Mouse (Mus musculus) hindbrain, embryonic 15.5 days (tissue): ENCODE measurements around the gene Gm14326. TPM values are rescaled to one million over a fixed set of nuclear protein-coding genes. Genes with fewer than 3 reads are reported as not detected.
"Not testable (repeated sequence)": the region's sequence is repeated elsewhere in the genome, so short reads cannot be mapped to it uniquely, and the experiment has no call there.

Experiments used
- ATAC-seq: fragments of 200-750 bp; cut with Nextera tagmentation; 2 replicates; pipeline ENCODE4 v1.8.0; 2017; ENCODE audit warnings: low read depth, moderate number of reproducible peaks, moderate TSS enrichment; ENCODE audit not compliant: low FRiP score
- H3K27ac ChIP-seq: fragments of 300-500 bp; sonication (generic); replicated peaks from 2 replicates; pipeline ENCODE4 v1.5.1; 2015; ENCODE audit warnings: mild to moderate bottlenecking, inconsistent platforms
- H3K27me3 ChIP-seq: fragments of 300-500 bp; sonication (generic); 2 replicates; pipeline ENCODE4 v1.6.1; 2015; ENCODE audit warnings: control low read depth, inconsistent platforms
- H3K36me3 ChIP-seq: fragments of 300-500 bp; sonication (generic); 2 replicates; pipeline ENCODE4 v1.6.1; 2015; ENCODE audit warnings: control low read depth, inconsistent platforms
- H3K4me1 ChIP-seq: fragments of 300-500 bp; sonication (generic); replicated peaks from 2 replicates; pipeline ENCODE4 v1.6.1; 2015; ENCODE audit warnings: control low read depth, inconsistent platforms
- H3K4me2 ChIP-seq: fragments of 300-500 bp; sonication (generic); 2 replicates; pipeline ENCODE4 v1.6.1; 2015; ENCODE audit warnings: moderate library complexity, mild to moderate bottlenecking, inconsistent platforms
- H3K4me3 ChIP-seq: fragments of 300-500 bp; sonication (generic); 2 replicates; pipeline ENCODE4 v1.5.1; 2015; ENCODE audit warnings: mild to moderate bottlenecking, inconsistent platforms
- H3K9ac ChIP-seq: fragments of 300-500 bp; sonication (generic); 2 replicates; pipeline ENCODE4 v1.6.1; 2015; ENCODE audit warnings: inconsistent platforms
- H3K9me3 ChIP-seq: fragments of 300-500 bp; sonication (generic); 2 replicates; pipeline ENCODE4 v1.6.1; 2016; ENCODE audit warnings: control low read depth, inconsistent platforms
- WGBS: fragments of 180-500 bp; shearing (Covaris S2); methylation state at CpG from one replicate; pipeline ENCODE4 v1.1.7; 2015; 5-methylcytosine and 5-hydroxymethylcytosine counted together
- polyA plus RNA-seq: library from polyadenylated mRNA; unstranded; fragments of >200 nt; fragmentation: Nextera tagmentation; extraction: Ambion mirVana; gene quantifications from 2 replicates; pipeline ENCODE4 v1.2.1, GENCODE M21; 2015

Gene Gm14326
- polyA plus RNA-seq = 15.8 and 16.8 TPM in 2 replicates

GRCm38 (mm10) chr2:177957145-177957544, at the start of gene Gm14326:
Gene Gm14326 (minus strand): TSS chr2:177957297.
- H3K27me3 ChIP-seq, H3K36me3 ChIP-seq, ATAC-seq, H3K9me3 ChIP-seq, H3K27ac ChIP-seq, H3K4me1 ChIP-seq: not testable (repeated sequence)
- H3K9ac ChIP-seq = 0 out of 2 replicates have a peak within 1 kb of the TSS, but pooled peaks have one; percentile 40
- peak within 1 kb of the TSS; percentile 50 for H3K4me2 ChIP-seq
- peak within 1 kb of the TSS; percentile 47 for H3K4me3 ChIP-seq
- 0% methylated on average over 4 of the region's 7 CpGs for WGBS

GRCm38 (mm10) chr2:177974814-177975213, 17.7 kb upstream of the Gm14326 start:
- H3K4me3 ChIP-seq, H3K4me1 ChIP-seq, H3K4me2 ChIP-seq, H3K9ac ChIP-seq, H3K27ac ChIP-seq, H3K9me3 ChIP-seq, H3K27me3 ChIP-seq, ATAC-seq, H3K36me3 ChIP-seq: not testable (repeated sequence)
- WGBS = 77% methylated on average over 7 of the region's 7 CpGs

DNA sequence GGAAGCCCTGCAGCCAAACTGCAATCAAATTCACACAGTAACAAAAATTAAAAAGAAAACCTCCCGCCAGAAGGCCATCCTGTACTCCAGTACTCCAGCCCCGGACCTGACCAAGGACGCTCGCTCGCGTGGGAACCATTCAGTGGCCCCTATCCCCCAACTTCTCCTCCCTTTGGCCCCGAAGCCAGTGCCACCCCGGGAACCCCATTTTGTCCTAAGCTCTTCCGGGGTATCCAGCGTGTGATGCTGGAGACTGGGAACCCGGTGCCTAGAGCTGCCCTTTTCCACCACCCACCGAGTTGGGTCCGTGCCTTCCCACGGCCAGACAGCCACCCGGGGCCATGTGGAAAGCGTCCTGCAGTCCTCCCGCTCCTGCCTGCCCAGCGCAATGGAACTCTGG, 363 bp downstream of the Gm14326 start:
- Histone ChIP-seq H3K9ac (0 out of 2 replicates have a peak overlapping the region, but pooled peaks have one; percentile 40), H3K4me2 (peak overlapping the region; percentile 50), H3K4me3 (peak overlapping the region; percentile 47)
- not testable (repeated sequence) for H3K36me3 ChIP-seq, H3K27me3 ChIP-seq, H3K27ac ChIP-seq, ATAC-seq, H3K4me1 ChIP-seq, H3K9me3 ChIP-seq
- under 1% methylated on average over 18 of the region's 18 CpGs for WGBS

DNA sequence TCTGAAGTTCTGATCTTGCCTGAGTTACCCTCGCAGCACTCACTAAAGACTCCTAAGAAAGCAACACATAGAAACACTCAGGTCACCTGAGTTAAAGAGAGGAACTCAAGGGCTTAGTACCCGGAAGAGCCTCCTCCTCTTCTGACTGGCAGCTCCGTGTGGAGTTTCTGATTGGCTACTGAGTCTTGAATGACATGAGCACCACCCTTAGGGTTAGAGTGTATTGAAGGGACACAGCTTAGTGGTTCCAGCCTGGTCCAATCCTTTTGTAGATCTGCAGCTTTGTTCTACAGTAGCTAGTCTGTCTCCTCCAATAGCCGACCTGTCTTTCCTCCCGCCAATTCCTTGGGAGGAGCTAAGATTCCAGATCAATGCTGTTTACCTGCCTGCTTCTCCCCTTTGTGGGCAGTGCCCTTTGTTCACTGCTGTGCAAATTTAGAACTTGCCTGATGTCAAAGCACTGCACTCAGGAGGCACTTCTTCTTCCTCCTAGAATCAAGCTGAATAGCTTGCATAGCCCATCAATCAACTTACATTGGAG, 31.5 kb downstream of the Gm14326 start, which contains the start of gene Zfp972:
TSS of gene Zfp972 (minus strand) at position 51 of the 541 bp plus-strand sequence.
- not testable (repeated sequence) for H3K4me3 ChIP-seq, H3K27ac ChIP-seq, H3K27me3 ChIP-seq, ATAC-seq, H3K36me3 ChIP-seq, H3K9me3 ChIP-seq, H3K4me2 ChIP-seq, H3K4me1 ChIP-seq, H3K9ac ChIP-seq
- 76% methylated on average over 4 of the region's 5 CpGs for WGBS

- not testable (repeated sequence) for H3K4me2 ChIP-seq, H3K36me3 ChIP-seq, H3K4me3 ChIP-seq, H3K9ac ChIP-seq, H3K27me3 ChIP-seq, H3K4me1 ChIP-seq, H3K9me3 ChIP-seq, H3K27ac ChIP-seq, ATAC-seq
- no CpG with 5 or more reads among the region's 12 CpGs for WGBS
Measured at GRCm38 (mm10) chr2:177903276-177903675, 53.8 kb downstream of the Gm14326 start.

GRCm38 (mm10) chr2:177898171-177898570, 58.9 kb downstream of the Gm14326 start:
- not testable (repeated sequence) for H3K4me2 ChIP-seq, H3K36me3 ChIP-seq, H3K27ac ChIP-seq, H3K27me3 ChIP-seq, ATAC-seq, H3K9ac ChIP-seq, H3K9me3 ChIP-seq, H3K4me3 ChIP-seq, H3K4me1 ChIP-seq
- WGBS = 82% methylated on average over 2 of the region's 3 CpGs

- not testable (repeated sequence) for H3K27me3 ChIP-seq, H3K36me3 ChIP-seq, H3K9ac ChIP-seq, ATAC-seq, H3K27ac ChIP-seq, H3K9me3 ChIP-seq, H3K4me1 ChIP-seq
- Histone ChIP-seq H3K4me2 (0 out of 2 replicates have a peak within 1 kb of the TSS, but pooled peaks have one; percentile 21), H3K4me3 (peak within 1 kb of the TSS; percentile 20)
- WGBS = 55% methylated on average over 11 of the region's 13 CpGs
Measured at GRCm38 (mm10) chr2:177897046-177897578, 60.0 kb downstream of the Gm14326 start, which contains the start of gene Gm14327. Gene Gm14327 (plus strand): TSS chr2:177897096.

GRCm38 (mm10) chr2:177887743-177888142, 69.4 kb downstream of the Gm14326 start:
- H3K36me3 ChIP-seq, H3K4me2 ChIP-seq, H3K4me3 ChIP-seq, H3K27me3 ChIP-seq, H3K9me3 ChIP-seq, H3K9ac ChIP-seq, ATAC-seq, H3K27ac ChIP-seq, H3K4me1 ChIP-seq: not testable (repeated sequence)
- 91% methylated on average over 14 of the region's 14 CpGs for WGBS

Other genes starting within 250 kb of the Gm14326 start
- 7.2 and 7.4 TPM in 2 replicates for gene Gm14322, start 198.0 kb downstream of the Gm14326 start, polyA plus RNA-seq
- gene Gm14325, start 117.0 kb downstream of the Gm14326 start, polyA plus RNA-seq = 41.3 and 42.0 TPM in 2 replicates
- 2.2 and 2.9 TPM in 2 replicates for gene Gm14327, start 60.2 kb downstream of the Gm14326 start, polyA plus RNA-seq
- gene Zfp972, start 31.7 kb downstream of the Gm14326 start, polyA plus RNA-seq = 0.47 TPM in 1 of 2 replicates, not detected in the other
- gene Zfp971, start 66.0 kb upstream of the Gm14326 start, polyA plus RNA-seq = 11.2 and 11.6 TPM in 2 replicates
- 15.1 and 16.4 TPM in 2 replicates for gene Zfp931, start 121.2 kb upstream of the Gm14326 start, polyA plus RNA-seq
- gene Phactr3, start 161.7 kb upstream of the Gm14326 start, polyA plus RNA-seq = 53.7 and 54.8 TPM in 2 replicates